Mouse (Mus musculus) kidney, postnatal 10 days (tissue): ENCODE results near the gene Adam26a.
"Not testable (repeated sequence)": the region's sequence is repeated elsewhere in the genome, so short reads cannot be mapped to it uniquely, and the experiment has no call there.

ENCODE experiments used
- DNase-seq: peaks from one replicate; pipeline ENCODE4 v3.0.0; 2021; ENCODE audit warnings: mixed read lengths

Adam26a gene

GRCm38 (mm10) chr8:43576607-43577006 is at the start of gene Adam26a:
Adam26a (minus strand) TSS chr8:43576707.
- DNase-seq = not testable (repeated sequence)

- no peak for DNase-seq
Observed at GRCm38 (mm10) chr8:43616046-43616445, 39.5 kb upstream of the Adam26a start.

GRCm38 (mm10) chr8:43603657-43604056 is 27.1 kb upstream of the Adam26a start:
- not testable (repeated sequence) for DNase-seq

GRCm38 (mm10) chr8:43603166-43603565 is 26.7 kb upstream of the Adam26a start:
- DNase-seq = not testable (repeated sequence)

- not testable (repeated sequence) for DNase-seq
Observed at GRCm38 (mm10) chr8:43528006-43528405, 48.5 kb downstream of the Adam26a start, which contains the start of gene Adam26b. Adam26b (minus strand) TSS chr8:43528106.
